Mouse (Mus musculus) common myeloid progenitor, adult 5-6 weeks (primary cell): ENCODE measurements at regions not wholly inside any gene's neighbourhood (a gene's known extent, or its start where the extent isn't known, plus 50 kb on each side); places are given as distances from the start of the nearest gene placed in this dataset.
"Not testable (repeated sequence)": the region's sequence is repeated elsewhere in the genome, so short reads cannot be mapped to it uniquely, and the experiment has no call there.

Source experiments
- ATAC-seq: replicated peaks from 2 replicates; pipeline ENCODE4 v1.8.0; 2016; ENCODE audit warnings: low read depth, mild to moderate bottlenecking, moderate TSS enrichment, inconsistent platforms; ENCODE audit not compliant: poor library complexity, severe bottlenecking

GRCm38 (mm10) chr5:148746726-148747125 is 182.4 kb downstream of the Katnal1 start:
- not testable (repeated sequence) for ATAC-seq

DNA sequence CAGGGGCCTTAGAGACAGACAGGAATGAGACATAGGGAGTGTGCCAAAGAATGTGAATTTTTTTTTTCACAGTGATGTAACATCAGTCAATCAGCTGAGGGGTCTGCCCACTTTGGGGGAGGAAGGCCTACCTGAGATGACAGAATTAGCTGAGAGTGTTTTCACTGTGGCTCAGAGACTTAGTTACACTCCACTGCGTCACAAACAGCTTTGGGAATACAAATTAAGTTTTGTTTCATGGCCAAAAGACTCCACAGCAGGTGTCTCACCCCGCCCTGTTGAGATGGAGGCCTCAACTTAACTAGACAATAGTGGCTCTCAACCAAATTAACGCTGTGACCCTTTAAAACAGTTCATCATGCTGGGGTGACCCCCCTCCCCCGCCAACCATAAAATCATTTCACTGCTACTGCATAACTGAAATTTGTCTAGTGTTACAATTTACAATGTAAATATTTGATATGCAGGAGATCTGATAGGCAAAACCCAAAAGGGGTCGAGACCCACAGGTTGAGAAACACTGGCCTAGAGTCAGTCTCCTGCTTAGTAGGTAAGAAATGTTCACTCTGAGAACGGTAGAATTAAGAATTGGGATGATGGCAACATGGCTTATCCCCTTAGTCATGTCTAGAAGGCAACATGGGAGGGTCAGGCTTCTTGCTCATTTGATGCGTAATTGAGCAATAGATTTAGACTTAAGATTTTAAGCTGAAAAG is 184.3 kb downstream of the Katnal1 start:
- no peak for ATAC-seq

DNA sequence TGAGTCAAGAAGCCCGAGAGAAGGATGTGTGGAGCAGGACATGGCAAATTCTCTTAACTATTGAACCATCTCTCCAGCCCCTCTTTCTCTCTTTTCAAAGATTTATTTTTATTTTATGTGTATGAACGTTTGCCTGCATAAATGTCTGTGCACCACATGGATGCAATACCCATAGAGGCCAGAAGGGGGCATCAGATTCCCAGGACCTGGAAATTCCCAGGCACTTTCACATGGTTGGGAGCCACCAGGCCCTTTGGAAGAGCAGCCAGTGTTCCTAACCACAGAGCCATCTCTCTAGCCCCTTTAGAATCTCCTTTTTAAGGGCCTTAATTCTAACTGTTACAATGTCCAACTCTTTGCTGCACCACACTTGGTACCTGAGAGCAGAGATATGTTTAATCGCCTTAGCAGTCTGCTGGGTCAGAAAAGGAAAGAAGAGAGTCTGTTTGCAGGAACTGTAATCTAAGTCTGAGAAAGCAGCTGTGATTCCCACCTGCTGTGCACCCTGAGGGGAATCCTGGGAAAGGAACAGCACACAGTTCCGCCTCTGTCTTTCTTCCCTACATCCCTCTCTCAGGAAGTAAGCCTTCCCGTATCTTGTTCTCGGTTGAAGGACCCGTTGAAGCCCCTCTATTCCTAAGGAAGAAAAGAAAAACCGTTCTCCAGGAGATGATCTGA is 186.8 kb downstream of the Katnal1 start:
- no peak for ATAC-seq

DNA sequence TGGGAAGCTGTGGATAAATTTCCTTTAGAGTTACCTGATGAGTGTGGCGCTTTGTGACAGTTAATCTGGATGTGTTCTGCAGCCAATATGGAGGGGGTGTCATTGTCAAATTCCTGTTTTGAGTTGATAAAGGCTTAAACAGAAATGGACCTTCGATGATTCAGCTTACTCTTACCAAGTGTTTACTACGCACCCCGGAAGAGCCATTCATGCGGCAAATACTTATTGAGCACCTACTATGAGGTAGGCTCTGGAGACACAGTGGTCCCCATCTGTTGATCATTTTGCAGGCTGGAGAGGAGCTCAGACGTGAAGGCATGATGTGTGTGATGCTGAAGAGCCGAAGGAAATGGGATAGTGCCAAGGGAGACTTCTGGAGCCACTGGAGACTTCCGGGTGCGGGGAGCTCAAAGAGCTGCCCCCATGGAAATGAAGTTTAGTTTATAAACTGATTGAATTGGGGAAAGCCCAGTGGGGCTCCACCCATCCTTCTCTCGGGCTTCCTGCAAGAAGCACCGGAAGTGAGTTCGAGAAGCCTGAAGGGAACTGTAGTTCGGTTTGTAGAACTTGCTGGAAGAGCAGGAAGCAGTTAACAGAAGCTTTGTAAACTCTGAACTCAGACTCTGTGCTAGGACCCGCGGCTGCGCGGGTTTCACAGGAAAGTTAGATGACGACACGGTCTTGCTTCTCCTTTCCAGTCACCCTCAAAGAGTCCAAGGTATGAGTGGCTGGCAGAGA is 187.7 kb downstream of the Katnal1 start:
- ATAC-seq = 0 out of 2 replicates have a peak, but pooled peaks have one; percentile 10

- ATAC-seq = no peak
These were observed 188.0 kb upstream of the Ubl3 start for GRCm38 (mm10) chr5:148740366-148741266.

DNA sequence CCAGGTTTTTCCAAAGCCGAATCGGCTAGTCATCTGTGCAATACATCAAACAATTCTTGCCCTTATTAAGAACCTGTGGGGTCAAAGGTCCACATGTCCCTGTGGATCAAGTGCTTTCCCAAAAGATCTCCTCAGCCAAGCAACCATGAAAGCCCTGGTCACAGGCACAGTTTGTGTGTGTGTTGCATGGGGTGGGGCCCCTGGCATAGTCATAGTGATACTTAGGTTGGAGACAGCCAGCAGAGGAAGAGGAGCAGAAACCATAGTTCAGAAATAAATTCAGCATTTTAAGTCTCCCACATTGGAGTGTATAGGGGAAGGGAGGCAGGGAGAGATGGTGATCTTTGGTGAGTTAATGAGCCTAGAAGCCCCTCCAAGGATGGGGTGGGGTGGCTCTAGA is 187.1 kb upstream of the Ubl3 start:
- ATAC-seq = no peak

DNA sequence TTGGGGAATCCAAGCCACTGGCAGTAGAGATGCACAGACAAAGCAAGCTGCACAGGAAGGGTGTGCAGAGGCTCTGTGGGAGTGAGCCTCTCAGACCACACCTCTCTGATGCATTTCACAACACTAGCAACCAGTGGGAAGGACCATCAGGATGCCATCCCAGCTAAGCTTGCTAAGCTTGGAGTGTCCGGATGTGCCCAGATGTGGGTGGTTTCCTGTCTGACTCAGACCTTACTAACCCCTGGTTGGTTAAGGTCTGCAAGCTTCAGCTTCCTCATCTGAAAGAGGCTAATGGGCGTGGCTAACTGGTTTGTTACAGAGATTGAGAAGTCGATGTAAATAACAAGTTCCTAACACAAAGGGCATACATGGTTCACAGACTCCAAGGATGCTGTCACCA is 186.6 kb upstream of the Ubl3 start:
- peak; percentile 99 for ATAC-seq

DNA sequence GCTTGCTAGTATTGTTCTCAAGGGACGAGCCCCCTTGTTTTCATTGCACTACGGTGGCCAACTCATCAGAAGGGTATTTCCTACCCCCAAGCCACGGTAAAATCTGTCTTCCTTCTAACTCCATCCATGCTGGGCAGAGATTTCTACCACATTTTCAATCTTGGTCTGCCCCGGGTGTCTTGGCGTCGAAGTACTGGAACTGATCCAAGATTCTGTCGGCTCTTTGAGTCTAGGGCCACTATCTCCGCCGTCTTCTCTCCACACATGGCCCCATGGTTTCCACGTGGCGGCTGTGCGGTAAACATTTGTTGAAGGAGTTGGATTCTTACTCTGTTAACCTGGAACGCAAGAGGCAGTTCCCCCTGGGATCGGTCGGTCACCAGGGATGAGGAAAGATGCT is 177.0 kb upstream of the Ubl3 start:
- no peak for ATAC-seq

- ATAC-seq = peak; percentile 66
These were observed 175.9 kb upstream of the Ubl3 start for GRCm38 (mm10) chr5:148728492-148728891.

GRCm38 (mm10) chr5:148726442-148726841 is 173.9 kb upstream of the Ubl3 start:
- no peak for ATAC-seq

GRCm38 (mm10) chr5:148724470-148724869 is 171.9 kb upstream of the Ubl3 start:
- ATAC-seq = no peak

DNA sequence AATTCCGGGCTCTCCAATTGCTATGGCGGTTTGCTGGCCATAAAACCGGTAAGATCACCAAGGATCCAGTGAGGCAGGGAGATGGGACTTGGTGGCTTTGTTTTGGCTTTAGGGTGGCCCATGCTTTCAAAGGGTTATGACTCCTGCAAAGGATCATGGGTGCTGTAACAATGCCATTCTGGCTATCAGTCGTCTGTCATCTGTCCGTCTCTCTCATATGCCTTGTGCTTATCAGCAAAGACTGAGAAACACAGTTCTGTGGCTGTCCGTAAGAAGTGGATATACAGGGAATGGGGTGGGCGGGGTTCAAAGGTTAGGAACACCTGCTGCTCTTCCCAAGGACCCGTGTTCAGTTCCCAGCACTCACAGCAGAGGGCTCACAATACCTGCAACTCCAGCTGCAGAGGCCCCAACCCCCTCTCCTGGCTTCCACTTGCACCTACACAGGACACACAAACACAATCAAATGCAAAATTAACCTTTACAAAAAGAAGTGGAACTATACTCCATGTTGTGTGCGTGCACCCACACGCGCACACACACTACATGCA is 171.2 kb upstream of the Ubl3 start:
- no peak for ATAC-seq

DNA sequence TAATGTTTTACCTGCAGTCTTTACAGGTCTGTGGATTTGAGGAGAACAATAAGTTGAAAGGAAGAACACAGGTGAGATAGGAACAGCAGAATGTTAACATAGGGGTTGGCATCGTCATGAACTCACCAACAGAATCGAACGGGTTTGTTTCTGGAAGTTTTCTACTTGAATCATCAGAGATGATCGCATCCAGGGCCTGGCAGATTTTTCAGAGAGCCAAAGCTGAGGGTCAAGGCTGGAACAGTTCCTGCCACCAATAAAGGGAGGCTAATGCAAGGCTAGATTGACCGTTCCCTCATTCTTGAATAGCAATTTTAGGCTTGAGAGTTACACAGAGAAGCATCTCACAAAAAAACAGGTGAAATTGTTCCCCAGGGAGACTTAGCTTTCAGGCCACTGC is 168.0 kb upstream of the Ubl3 start:
- no peak for ATAC-seq

- no peak for ATAC-seq
These were observed 164.0 kb upstream of the Ubl3 start for GRCm38 (mm10) chr5:148716633-148717032.

DNA sequence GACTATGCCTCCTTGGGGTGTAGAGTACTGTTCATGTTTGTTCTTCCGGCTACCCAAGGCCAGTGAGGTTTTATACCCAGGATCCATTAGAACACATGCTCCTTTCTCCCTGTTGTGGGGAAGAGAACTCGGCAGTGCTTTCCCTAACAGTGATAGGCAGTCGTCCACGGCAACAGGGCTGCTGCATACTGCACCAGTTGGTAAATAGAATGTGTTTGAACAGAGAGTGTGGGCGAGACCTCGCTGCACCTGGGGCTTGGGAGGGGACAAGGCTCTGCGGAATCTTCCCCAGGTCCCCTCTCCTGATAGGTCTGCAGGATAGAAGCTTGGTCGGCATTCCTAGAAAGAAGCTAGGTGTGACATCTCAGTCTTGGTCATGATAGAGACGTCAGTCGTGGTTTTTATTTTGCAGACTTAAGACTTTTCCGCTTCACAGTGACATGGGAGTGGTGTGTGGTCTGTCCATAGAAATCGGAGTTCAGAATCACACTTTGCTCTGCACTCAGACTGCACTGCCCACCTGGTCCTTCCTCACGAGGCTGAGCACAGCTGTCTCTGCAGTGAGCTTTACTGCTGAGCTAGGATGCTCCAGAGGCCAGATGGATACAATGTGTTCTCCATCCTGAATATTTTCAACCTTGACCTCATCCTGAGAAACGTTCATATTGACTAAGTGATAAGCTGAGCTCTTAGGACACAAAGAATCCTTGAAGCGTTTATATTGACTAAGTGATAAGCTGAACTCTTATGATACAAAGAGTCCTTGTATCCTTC is 162.8 kb upstream of the Ubl3 start:
- ATAC-seq = no peak

DNA sequence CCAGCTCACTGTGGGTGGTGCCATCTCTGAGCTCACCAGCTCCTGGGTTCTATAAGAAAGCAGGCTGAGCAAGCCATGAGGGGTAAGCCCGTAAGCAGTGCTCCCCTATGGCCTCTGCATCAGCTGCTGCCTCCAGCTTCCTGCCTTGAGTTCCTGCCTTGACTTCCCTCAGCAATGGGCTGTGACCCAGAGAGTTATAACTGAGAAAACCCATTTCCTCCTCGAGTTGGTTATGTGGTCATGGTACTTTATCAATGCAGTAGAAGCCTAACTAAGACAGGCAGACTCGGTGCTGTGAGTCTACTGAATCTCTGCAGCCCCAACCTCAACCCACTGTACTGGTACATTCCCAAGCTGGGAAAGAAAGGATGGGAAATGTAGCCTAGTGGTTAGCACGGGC is 162.2 kb upstream of the Ubl3 start:
- no peak for ATAC-seq

GRCm38 (mm10) chr5:148713796-148714195 is 161.2 kb upstream of the Ubl3 start:
- ATAC-seq = no peak

DNA sequence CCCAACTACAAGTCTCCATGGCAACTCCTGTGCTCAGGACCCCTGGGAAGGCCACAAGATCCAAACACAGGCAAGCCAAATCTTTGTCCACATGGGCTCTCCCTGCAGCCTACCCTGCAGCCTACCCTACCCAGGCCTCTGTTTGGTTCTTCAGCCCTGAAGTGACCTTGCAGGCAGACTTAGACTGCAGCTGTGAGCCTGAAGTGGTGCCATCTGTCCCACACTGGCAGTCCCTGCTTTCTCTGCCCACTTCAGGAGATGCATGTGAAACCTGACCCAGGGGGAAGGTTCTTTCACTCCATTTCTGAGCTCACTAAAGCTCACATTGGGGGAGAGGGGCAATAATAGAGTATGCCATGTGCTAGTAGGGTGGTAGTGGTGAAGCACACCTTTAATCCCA is 160.4 kb upstream of the Ubl3 start:
- ATAC-seq = no peak

- ATAC-seq = no peak
These were observed 159.0 kb upstream of the Ubl3 start for GRCm38 (mm10) chr5:148711570-148711969.
